Mouse (Mus musculus) hindbrain, embryonic 14.5 days (tissue): ENCODE measurements around the gene Olfr1359. TPM values are rescaled to one million over a fixed set of nuclear protein-coding genes. Genes with fewer than 3 reads are reported as not detected.
A peak's percentile ranks its signal among the peaks of the same experiment; 100 is the strongest.
"Not testable (repeated sequence)": the region's sequence is repeated elsewhere in the genome, so short reads cannot be mapped to it uniquely, and the experiment has no call there.

ENCODE experiments used
- ATAC-seq: fragments of 200-750 bp; cut with Nextera tagmentation; 2 replicates; pipeline ENCODE4 v1.8.0; 2017; ENCODE audit warnings: moderate number of reproducible peaks, mild to moderate bottlenecking, moderate TSS enrichment, moderate library complexity; ENCODE audit not compliant: low FRiP score
- DNase-seq: peaks from one replicate; pipeline ENCODE4 v3.0.0-alpha.2; 2015; ENCODE audit warnings: low spot score
- H3K27ac ChIP-seq: fragments of 300-500 bp; sonication (generic); 2 replicates; pipeline ENCODE4 v1.5.1; 2014; ENCODE audit warnings: mild to moderate bottlenecking, moderate library complexity
- H3K27me3 ChIP-seq: fragments of 300-500 bp; sonication (generic); 2 replicates; pipeline ENCODE4 v1.6.1; 2014; ENCODE audit warnings: mild to moderate bottlenecking, low read length, mixed read lengths; ENCODE audit not compliant: control insufficient read depth, insufficient read depth
- H3K36me3 ChIP-seq: fragments of 300-500 bp; sonication (generic); replicated peaks from 2 replicates; pipeline ENCODE4 v1.6.1; 2014; ENCODE audit not compliant: control insufficient read depth, insufficient read depth
- H3K4me1 ChIP-seq: fragments of 300-500 bp; sonication (generic); replicated peaks from 2 replicates; pipeline ENCODE4 v1.6.1; 2014; ENCODE audit warnings: antibody characterized with exemption, low read length, mixed read lengths; ENCODE audit not compliant: control insufficient read depth, insufficient read depth
- H3K4me2 ChIP-seq: fragments of 300-500 bp; sonication (generic); replicated peaks from 2 replicates; pipeline ENCODE4 v1.6.1; 2014; ENCODE audit warnings: mild to moderate bottlenecking, moderate library complexity
- H3K4me3 ChIP-seq: fragments of 300-500 bp; sonication (generic); replicated peaks from 2 replicates; pipeline ENCODE4 v1.5.1; 2014; ENCODE audit warnings: mild to moderate bottlenecking, low read length
- H3K9ac ChIP-seq: fragments of 300-500 bp; sonication (generic); 2 replicates; pipeline ENCODE4 v1.6.1; 2014
- H3K9me3 ChIP-seq: fragments of 300-500 bp; sonication (generic); 2 replicates; pipeline ENCODE4 v1.6.1; 2016; ENCODE audit warnings: low read length; ENCODE audit not compliant: control insufficient read depth
- WGBS: fragments of 180-500 bp; shearing (Covaris S2); extraction: QIAGEN DNeasy Blood & Tissue Kit; methylation state at CpG from one replicate; pipeline ENCODE4 v1.1.7; 2014; 5-methylcytosine and 5-hydroxymethylcytosine counted together
- polyA plus RNA-seq: library from polyadenylated mRNA; unstranded; fragments of >200 nt; fragmentation: Nextera tagmentation; extraction: Ambion mirVana; gene quantifications from 2 replicates; pipeline ENCODE4 v1.2.1, GENCODE M21; 2014

The Olfr1359 gene
- polyA plus RNA-seq, 1 experiment from 2014 or later: not detected

GRCm38 (mm10) chr13:21722993-21723836 lies 25.3 kb downstream of the Olfr1359 start:
- ATAC-seq: no peak
- no peak overlapping the region for H3K9ac ChIP-seq
- H3K36me3 ChIP-seq: no peaks in the 10 kb centered on the region
- H3K27me3 ChIP-seq: no peaks in the 10 kb centered on the region
- 40% methylated on average over 5 of the region's 5 CpGs for WGBS
- no peak for DNase-seq
- H3K4me1 ChIP-seq: peaks cover 15% of the 10 kb centered on the region
- no peaks in the 10 kb centered on the region for H3K9me3 ChIP-seq
- H3K4me2 ChIP-seq: peak overlapping the region; percentile 69
- H3K27ac ChIP-seq: peak overlapping the region; percentile 85; the same call in 1 of the 2 replicates
- H3K4me3 ChIP-seq: no peak overlapping the region

DNA sequence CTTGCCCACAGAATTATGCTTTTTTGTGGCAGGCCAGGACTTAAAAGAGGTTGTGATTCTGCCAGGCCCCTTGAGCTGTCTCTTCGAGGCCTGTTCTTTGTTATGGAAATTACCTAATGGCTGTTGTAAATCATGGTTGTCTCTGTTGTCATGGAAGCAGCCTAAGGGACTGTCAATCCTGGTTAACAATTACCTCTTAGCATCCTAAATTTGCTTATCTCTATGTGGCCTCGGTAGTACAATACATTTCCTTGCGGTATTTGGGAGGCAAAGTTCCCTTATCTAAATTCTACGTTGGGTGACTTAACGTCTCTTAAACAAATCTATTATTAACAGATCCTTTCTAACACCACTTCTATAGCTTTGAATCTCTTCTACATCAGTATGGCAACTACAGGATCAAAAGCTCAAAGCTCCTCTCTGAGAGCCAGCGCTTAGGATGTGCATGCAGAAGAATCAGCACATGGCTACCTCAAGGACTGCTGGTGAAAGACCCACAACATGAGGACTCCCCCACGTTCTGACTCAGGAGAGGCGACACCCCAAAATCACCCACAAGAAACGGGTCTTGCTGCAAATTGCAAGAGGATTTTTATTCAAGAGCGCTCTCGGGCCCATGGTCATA lies 30.1 kb downstream of the Olfr1359 start:
- Histone ChIP-seq H3K27me3 (no peaks in the 10 kb centered on the region), H3K27ac (peak overlapping the region; percentile 38; the same call in 1 of the 2 replicates), H3K9me3 (no peaks in the 10 kb centered on the region), H3K36me3 (no peaks in the 10 kb centered on the region), H3K4me1 (no peaks in the 10 kb centered on the region), H3K9ac (no peak overlapping the region), H3K4me2 (no peak overlapping the region), H3K4me3 (no peak overlapping the region)
- DNase-seq (no peak), ATAC-seq (peak; percentile 65; the same call in 1 of the 2 replicates)
- WGBS: 17% methylated on average over 11 of the region's 11 CpGs

GRCm38 (mm10) chr13:21729544-21729943 lies 31.6 kb downstream of the Olfr1359 start:
- Histone ChIP-seq H3K4me1 (peaks cover 8% of the 10 kb centered on the region; the same call in 1 of the 2 replicates), H3K4me2 (no peak overlapping the region)
- WGBS: 59% methylated on average over 1 of the region's 1 CpGs

GRCm38 (mm10) chr13:21733466-21733865 lies 35.6 kb downstream of the Olfr1359 start:
- DNase-seq: no peak
- no peak overlapping the region for H3K4me2 ChIP-seq
- no peaks in the 10 kb centered on the region for H3K27me3 ChIP-seq
- no peak overlapping the region for H3K4me3 ChIP-seq
- WGBS: 59% methylated on average over 5 of the region's 5 CpGs
- ATAC-seq: peak; percentile 16; the same call in 1 of the 2 replicates
- H3K9me3 ChIP-seq: no peaks in the 10 kb centered on the region
- H3K9ac ChIP-seq: no peak overlapping the region
- H3K36me3 ChIP-seq: no peaks in the 10 kb centered on the region
- H3K4me1 ChIP-seq: peaks cover 22% of the 10 kb centered on the region
- peak overlapping the region; percentile 99 for H3K27ac ChIP-seq

More at GRCm38 (mm10) chr13:21729544-21729943, 31.6 kb downstream of the Olfr1359 start:
- DNase-seq (no peak), ATAC-seq (no peak)
- Histone ChIP-seq H3K36me3 (no peaks in the 10 kb centered on the region), H3K27me3 (no peaks in the 10 kb centered on the region), H3K27ac (no peak overlapping the region), H3K9me3 (no peaks in the 10 kb centered on the region), H3K4me3 (no peak overlapping the region), H3K9ac (no peak overlapping the region)

GRCm38 (mm10) chr13:21734010-21734905 lies 36.3 kb downstream of the Olfr1359 start:
- Histone ChIP-seq H3K27me3 (no peaks in the 10 kb centered on the region), H3K36me3 (no peaks in the 10 kb centered on the region), H3K4me2 (peak overlapping the region; percentile 88), H3K4me3 (peak overlapping the region; percentile 43), H3K9me3 (no peaks in the 10 kb centered on the region), H3K4me1 (peaks cover 22% of the 10 kb centered on the region), H3K27ac (peak overlapping the region; percentile 99), H3K9ac (peak overlapping the region; percentile 76)
- WGBS: under 1% methylated on average over 21 of the region's 21 CpGs
- ATAC-seq: peak; percentile 86
- peak; percentile 93 for DNase-seq

DNA sequence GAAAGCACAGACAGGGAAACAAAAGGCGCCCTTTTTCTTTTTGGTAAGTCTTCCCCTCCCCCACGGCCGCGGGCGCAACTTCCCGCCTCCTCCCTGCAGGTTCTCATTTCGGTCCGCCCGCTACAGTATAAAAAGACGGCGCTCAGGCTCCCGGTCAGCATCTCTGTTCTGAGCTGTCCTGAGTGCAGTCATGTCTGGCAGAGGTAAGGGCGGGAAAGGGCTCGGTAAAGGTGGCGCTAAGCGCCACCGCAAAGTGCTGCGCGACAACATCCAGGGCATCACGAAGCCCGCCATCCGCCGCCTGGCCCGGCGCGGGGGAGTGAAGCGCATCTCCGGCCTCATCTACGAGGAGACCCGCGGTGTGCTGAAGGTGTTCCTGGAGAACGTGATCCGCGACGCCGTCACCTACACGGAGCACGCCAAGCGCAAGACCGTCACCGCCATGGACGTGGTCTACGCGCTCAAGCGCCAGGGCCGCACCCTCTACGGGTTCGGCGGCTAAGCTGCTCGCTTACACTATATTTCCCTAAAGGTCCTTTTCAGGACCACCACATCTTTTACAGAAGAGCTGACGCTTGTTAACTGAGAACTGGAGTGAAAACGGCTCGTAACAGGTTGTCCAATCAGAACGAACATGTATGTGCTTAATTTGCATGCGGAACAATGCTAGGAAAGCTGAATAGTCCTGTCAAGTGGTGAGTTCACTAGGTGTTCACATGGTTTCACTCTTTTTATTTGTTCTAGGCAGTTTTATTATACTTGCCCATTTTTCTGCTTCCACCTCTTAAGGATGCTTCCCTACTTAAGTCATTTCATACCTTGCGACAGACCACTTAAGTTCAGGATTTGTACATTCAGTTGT lies 37.2 kb downstream of the Olfr1359 start, which contains the start of gene Hist1h4j:
Hist1h4j (plus strand) TSS at position 159 of the 862 bp plus-strand sequence.
- Histone ChIP-seq H3K4me2 (peak within 1 kb of the TSS; percentile 88), H3K27ac (peak within 1 kb of the TSS; percentile 99), H3K4me3 (peak within 1 kb of the TSS; percentile 43), H3K4me1 (peaks cover 22% of the 10 kb centered on the region), H3K9ac (peak within 1 kb of the TSS; percentile 76)
- WGBS: under 1% methylated on average over 42 of the region's 56 CpGs
- ATAC-seq (peak; percentile 92), DNase-seq (peak; percentile 92)
- not testable (repeated sequence) for H3K36me3 ChIP-seq, H3K27me3 ChIP-seq, H3K9me3 ChIP-seq

DNA sequence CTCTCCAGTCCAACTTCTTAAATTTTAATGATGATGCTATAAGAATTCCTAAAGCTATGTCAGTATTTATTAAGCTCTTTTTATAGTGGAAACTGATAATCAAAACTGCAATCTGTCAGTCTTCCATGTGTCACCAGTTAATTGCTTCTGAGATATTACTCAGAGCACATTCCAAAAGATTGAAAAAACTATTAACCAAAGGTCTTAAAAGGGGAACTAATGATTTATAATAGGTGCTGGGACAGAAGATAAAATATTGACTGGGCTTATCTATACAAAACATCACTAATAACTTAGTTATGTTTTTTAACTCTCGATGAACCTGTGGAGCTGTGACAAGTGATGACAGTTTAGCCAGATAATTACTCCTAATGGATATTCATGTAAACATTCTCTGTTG lies 47.1 kb downstream of the Olfr1359 start:
- WGBS: 91% methylated on average over 1 of the region's 1 CpGs
- Histone ChIP-seq H3K4me3 (no peak overlapping the region), H3K27ac (no peak overlapping the region), H3K4me1 (peaks cover 20% of the 10 kb centered on the region), H3K36me3 (no peaks in the 10 kb centered on the region), H3K9ac (no peak overlapping the region), H3K27me3 (no peaks in the 10 kb centered on the region), H3K9me3 (no peaks in the 10 kb centered on the region), H3K4me2 (no peak overlapping the region)
- ATAC-seq (no peak), DNase-seq (no peak)

GRCm38 (mm10) chr13:21749387-21750158 lies 51.7 kb downstream of the Olfr1359 start:
- ATAC-seq: no peak
- peak; percentile 35 for DNase-seq
- Histone ChIP-seq H3K36me3 (no peaks in the 10 kb centered on the region), H3K4me2 (peak overlapping the region; percentile 90), H3K27ac (peak overlapping the region; percentile 86), H3K4me1 (peaks cover 34% of the 10 kb centered on the region), H3K9ac (peak overlapping the region; percentile 75), H3K9me3 (no peaks in the 10 kb centered on the region), H3K27me3 (no peaks in the 10 kb centered on the region), H3K4me3 (peak overlapping the region; percentile 53)
- 5% methylated on average over 5 of the region's 5 CpGs for WGBS
